In the genomic region with DNA sequence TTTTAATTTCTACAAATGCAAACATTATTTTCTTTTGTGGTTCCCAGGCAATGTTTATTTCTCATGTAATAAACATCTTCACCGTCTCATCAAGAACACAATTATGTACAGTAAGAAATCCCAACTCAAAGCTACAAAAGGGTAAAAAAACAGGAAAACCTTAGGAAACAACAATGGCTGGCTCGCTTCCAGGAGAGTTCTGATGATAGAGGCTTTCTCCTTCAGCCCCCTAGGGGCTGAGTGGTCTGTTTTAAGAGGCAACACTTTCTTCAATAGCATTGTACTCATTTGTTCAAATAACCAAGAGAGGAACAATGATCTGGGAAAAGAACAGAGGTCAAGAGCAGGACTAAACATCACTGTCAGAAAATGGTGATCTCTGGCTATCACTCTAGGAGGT, we compare ENCODE assay signal across 13 mouse cellular contexts.
DNase-seq lines count a peak whose midpoint lies in the region; ATAC-seq and TF ChIP-seq lines count a peak whose summit lies in the region.
"Had no signal": no experiment of that assay in that cellular context is flagged by ENCODE, and none has a peak within 500 bp of the region (broad histone marks: within the 10 kb centered on the region; RNA-seq: fewer than 3 reads in every experiment).

No protein-coding gene starts in this region.

- no peak overlapping the region for H3K4me3 ChIP-seq in neural tube, embryonic 13.5 days
- no peak overlapping the region for H3K4me3 ChIP-seq in stomach, postnatal 0 days (ENCODE audit: low read depth, low read length)
- no peak overlapping the region for H3K4me3 ChIP-seq in midbrain, embryonic 11.5 days (ENCODE audit: low read depth, low read length)
- H3K4me3 ChIP-seq: liver, embryonic 13.5 days; midbrain, embryonic 13.5 days had no signal

- no peak for ATAC-seq in neural tube, embryonic 13.5 days (ENCODE audit: low read depth)
- ATAC-seq in stomach, postnatal 0 days (ENCODE audit: low FRiP score, low TSS enrichment): no peak
- ATAC-seq in midbrain, embryonic 11.5 days (ENCODE audit: low FRiP score): no peak
- ATAC-seq: hindbrain, postnatal 0 days; midbrain, embryonic 13.5 days had no signal

- H3K27ac ChIP-seq in neural tube, embryonic 13.5 days (replicated peaks): 0 out of 2 replicates have a peak overlapping the region, but pooled peaks have one; percentile 42
- H3K27ac ChIP-seq in stomach, postnatal 0 days (replicated peaks): no peak overlapping the region
- no peak overlapping the region for H3K27ac ChIP-seq in midbrain, embryonic 11.5 days (ENCODE audit: low read depth, low read length)
- H3K27ac ChIP-seq: hindbrain, postnatal 0 days; liver, embryonic 13.5 days; midbrain, embryonic 13.5 days had no signal

- DNase-seq in gastrocnemius, adult 18-20 months (ENCODE audit: low spot score): peak; percentile 11
- no peak for DNase-seq in gastrocnemius, adult 8-10 months (ENCODE audit: low spot score in 2 of 2)
- no peak for DNase-seq in neural tube, embryonic 10.5 days (ENCODE audit: extremely low spot score, low spot score)
- DNase-seq in heart, postnatal 4 days: peak; percentile 74
- DNase-seq in stomach, postnatal 0 days (ENCODE audit: low spot score): no peak
- no peak for DNase-seq in frontal cortex, postnatal 14 days (ENCODE audit: low spot score in 2 of 2)
- no peak for DNase-seq in midbrain, embryonic 11.5 days (ENCODE audit: low spot score, missing footprints)
- DNase-seq: cerebellum, adult 8-10 months; liver, embryonic 13.5 days; thymus, postnatal 36 days had no signal

- peak; percentile 5; the same call in 1 of the 2 replicates for TF ChIP-seq CTCF in stomach, postnatal 0 days (IDR thresholded peaks at IDR 0.05; ENCODE audit: low read depth)

- no peaks in the 10 kb centered on the region for H3K27me3 ChIP-seq in neural tube, embryonic 13.5 days
- H3K27me3 ChIP-seq in stomach, postnatal 0 days (ENCODE audit: control insufficient read depth, insufficient read depth, low read length): no peaks in the 10 kb centered on the region
- no peaks in the 10 kb centered on the region for H3K27me3 ChIP-seq in midbrain, embryonic 11.5 days (ENCODE audit: control insufficient read depth, insufficient read depth, low read length)
- H3K27me3 ChIP-seq: liver, embryonic 13.5 days; midbrain, embryonic 13.5 days had no signal

- TF ChIP-seq EP300 in stomach, postnatal 0 days (optimal IDR thresholded peaks at IDR 0.05): no peak

- no peaks in the 10 kb centered on the region for H3K9me3 ChIP-seq in neural tube, embryonic 13.5 days
- no peaks in the 10 kb centered on the region for H3K9me3 ChIP-seq in stomach, postnatal 0 days (ENCODE audit: control insufficient read depth, low read length)
- H3K9me3 ChIP-seq in midbrain, embryonic 11.5 days (ENCODE audit: control insufficient read depth, low read length): no peaks in the 10 kb centered on the region
- H3K9me3 ChIP-seq: liver, embryonic 13.5 days; midbrain, embryonic 13.5 days had no signal

- 57% methylated on average over 2 of the region's 2 CpGs for WGBS in neural tube, embryonic 13.5 days
- WGBS in stomach, postnatal 0 days: 68% methylated on average over 2 of the region's 2 CpGs
- WGBS in midbrain, embryonic 11.5 days: 76% methylated on average over 2 of the region's 2 CpGs

- H3K4me2 ChIP-seq in neural tube, embryonic 13.5 days: no peak overlapping the region
- H3K4me2 ChIP-seq in stomach, postnatal 0 days (replicated peaks; ENCODE audit: low read depth): no peak overlapping the region
- no peak overlapping the region for H3K4me2 ChIP-seq in midbrain, embryonic 11.5 days
- H3K4me2 ChIP-seq: liver, embryonic 13.5 days; midbrain, embryonic 13.5 days had no signal

- no peaks in the 10 kb centered on the region for H3K36me3 ChIP-seq in neural tube, embryonic 13.5 days
- no peaks in the 10 kb centered on the region for H3K36me3 ChIP-seq in stomach, postnatal 0 days (ENCODE audit: control insufficient read depth, insufficient read depth, low read length)
- no peaks in the 10 kb centered on the region for H3K36me3 ChIP-seq in midbrain, embryonic 11.5 days (ENCODE audit: control insufficient read depth, insufficient read depth, low read length)
- H3K36me3 ChIP-seq: liver, embryonic 13.5 days; midbrain, embryonic 13.5 days had no signal

- peaks cover 30% of the 10 kb centered on the region for H3K4me1 ChIP-seq in neural tube, embryonic 13.5 days (replicated peaks)
- H3K4me1 ChIP-seq in stomach, postnatal 0 days (replicated peaks; ENCODE audit: control insufficient read depth, insufficient read depth): no peaks in the 10 kb centered on the region
- H3K4me1 ChIP-seq in midbrain, embryonic 11.5 days (ENCODE audit: control insufficient read depth, insufficient read depth, low read length): peaks cover 6% of the 10 kb centered on the region; the same call in 1 of the 2 replicates
- H3K4me1 ChIP-seq: liver, embryonic 13.5 days had no signal

- no peak overlapping the region for H3K9ac ChIP-seq in neural tube, embryonic 13.5 days
- H3K9ac ChIP-seq in stomach, postnatal 0 days (ENCODE audit: low read length): no peak overlapping the region
- H3K9ac ChIP-seq in midbrain, embryonic 11.5 days (ENCODE audit: low read length): no peak overlapping the region
- H3K9ac ChIP-seq: liver, embryonic 13.5 days; midbrain, embryonic 13.5 days had no signal

Comparison
In these comparisons a context has a peak if more than half of its experiments do, and no peak if none do; other contexts are left out.
1. DNase-seq: peak in gastrocnemius, adult 18-20 months (single experiment) and heart, postnatal 4 days (single experiment); none in gastrocnemius, adult 8-10 months (0 of 2), neural tube, embryonic 10.5 days (single experiment), stomach, postnatal 0 days (single experiment), frontal cortex, postnatal 14 days (0 of 2) and midbrain, embryonic 11.5 days (single experiment).